Mouse (Mus musculus): Measurements from ENCODE around the gene Cnn1. TPM values are rescaled to one million over a fixed set of nuclear protein-coding genes. Genes with fewer than 3 reads are reported as not detected.
"Not testable (repeated sequence)": the region's sequence is repeated elsewhere in the genome, so short reads cannot be mapped to it uniquely, and the experiment has no call there.

Gene Cnn1
- polyA plus RNA-seq, 1 experiment from 2014 or later = 0.96 TPM

DNA sequence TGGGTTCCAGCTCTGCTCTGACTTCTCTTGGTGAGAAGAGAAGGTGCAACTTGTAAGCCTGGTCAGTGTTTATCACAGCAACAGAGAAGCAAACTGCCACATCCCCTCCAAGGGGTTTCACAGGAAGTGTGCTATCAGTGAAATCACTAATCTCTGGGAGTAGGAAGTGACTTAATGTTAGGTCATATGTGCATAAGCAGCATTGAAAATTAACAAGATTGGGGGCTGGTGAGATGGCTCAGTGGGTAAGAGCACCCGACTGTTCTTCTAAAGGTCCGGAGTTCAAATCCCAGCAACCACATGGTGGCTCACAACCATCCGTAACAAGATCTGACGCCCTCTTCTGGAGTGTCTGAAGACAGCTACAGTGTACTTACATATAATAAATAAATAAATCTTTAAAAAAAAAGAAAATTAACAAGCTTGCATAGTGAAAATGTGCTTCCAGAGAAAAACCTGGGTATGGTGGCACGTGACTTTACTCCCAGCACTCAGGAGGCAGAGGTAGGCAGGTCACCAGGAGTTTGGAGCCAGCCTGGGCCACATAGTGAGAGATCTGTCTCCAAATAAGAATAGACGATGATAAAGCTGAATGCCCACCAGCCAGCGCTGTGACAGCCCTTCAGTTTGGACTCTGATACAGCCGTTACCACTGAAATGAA, 45.4 kb downstream of the Cnn1 start:
- H3K4me2 ChIP-seq = no peak overlapping the region
- WGBS (ENCODE audit: insufficient replicate concordance) = 52% methylated on average over 8 of the region's 8 CpGs
- H3K9ac ChIP-seq = no peak overlapping the region
- H3K9me3 ChIP-seq (replicated peaks) = no peaks in the 10 kb centered on the region
- no peaks in the 10 kb centered on the region for H3K36me3 ChIP-seq (replicated peaks)
- no peak overlapping the region for H3K4me3 ChIP-seq (replicated peaks)
- H3K27me3 ChIP-seq = 0 out of 2 replicates have a peak, but pooled peaks cover 3% of the 10 kb centered on the region
- H3K27ac ChIP-seq (replicated peaks) = no peak overlapping the region
- peaks cover 6% of the 10 kb centered on the region for H3K4me1 ChIP-seq (replicated peaks)
- no peak for ATAC-seq (ENCODE audit: insufficient read depth)

DNA sequence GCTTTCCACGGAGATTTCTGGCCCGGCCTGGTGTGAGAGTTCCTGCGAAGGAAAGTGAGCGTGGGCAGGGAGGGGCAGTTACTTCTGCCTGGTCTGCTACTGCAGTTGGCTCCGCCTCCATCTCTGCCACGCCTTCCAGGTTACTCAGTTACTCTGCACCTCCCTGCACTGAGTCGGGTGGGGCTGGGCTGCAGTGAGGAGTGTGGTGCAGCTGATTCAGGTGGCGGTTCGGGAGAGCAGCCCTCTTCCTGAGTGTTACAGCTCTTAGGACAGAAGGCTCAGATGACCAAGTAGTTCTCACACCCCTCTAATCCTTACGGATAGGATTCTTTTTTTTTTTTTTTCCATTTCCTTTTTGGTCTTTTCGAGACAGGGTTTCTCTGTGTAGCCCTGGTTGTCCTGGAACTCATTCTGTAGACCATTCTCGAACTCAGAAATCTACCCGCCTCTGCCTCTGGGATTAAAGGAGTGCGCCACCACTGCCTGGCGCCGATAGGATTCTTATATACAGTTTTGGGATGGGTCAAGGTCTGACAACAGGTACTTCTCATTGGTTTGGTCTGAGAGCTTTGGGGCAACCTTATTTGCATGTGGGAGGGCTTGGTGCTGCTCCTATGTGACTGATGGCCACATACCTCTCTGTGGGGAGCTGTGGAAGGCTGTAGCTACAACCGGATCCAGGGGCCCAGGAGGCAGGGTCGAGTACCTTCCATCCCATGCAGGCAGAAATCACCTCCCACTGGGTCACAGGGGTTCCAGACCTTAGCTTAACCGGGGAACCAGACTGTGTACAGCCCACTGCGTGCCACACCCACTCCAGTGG, 50.6 kb downstream of the Cnn1 start:
- 0 out of 2 replicates have a peak overlapping the region, but pooled peaks have one; percentile 6 for H3K4me2 ChIP-seq
- no peaks in the 10 kb centered on the region for H3K9me3 ChIP-seq (replicated peaks)
- H3K27me3 ChIP-seq = 0 out of 2 replicates have a peak, but pooled peaks cover 3% of the 10 kb centered on the region
- H3K4me3 ChIP-seq (replicated peaks) = no peak overlapping the region
- no peak overlapping the region for H3K9ac ChIP-seq
- peak overlapping the region; percentile 29; the same call in 1 of the 2 replicates for H3K27ac ChIP-seq (replicated peaks)
- H3K36me3 ChIP-seq (replicated peaks) = no peaks in the 10 kb centered on the region
- WGBS (ENCODE audit: insufficient replicate concordance) = 52% methylated on average over 20 of the region's 20 CpGs
- peak; percentile 81 for ATAC-seq (ENCODE audit: insufficient read depth)
- H3K4me1 ChIP-seq (replicated peaks) = peaks cover 15% of the 10 kb centered on the region

DNA sequence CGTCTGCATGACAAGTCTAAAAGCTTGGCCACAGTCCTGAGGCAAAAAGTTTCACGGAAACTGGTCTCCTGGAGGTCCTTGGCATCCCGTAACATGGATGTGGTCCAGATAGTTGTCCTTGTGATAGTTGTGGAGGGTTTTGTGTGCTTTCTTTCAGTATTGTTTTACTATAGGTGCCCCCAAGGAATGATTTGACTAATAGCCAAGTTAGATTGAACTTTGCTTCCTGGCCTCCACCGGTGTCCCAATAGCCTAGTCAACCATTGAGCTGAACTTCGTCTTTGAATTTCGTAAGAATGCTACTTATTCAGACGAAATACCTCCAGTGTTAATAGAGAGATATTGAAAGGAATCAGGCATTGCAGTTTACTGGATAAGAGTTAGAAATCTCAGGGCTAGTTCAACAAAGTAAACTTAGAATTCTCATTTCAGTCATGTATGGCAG, 51.3 kb downstream of the Cnn1 start:
- H3K4me1 ChIP-seq (replicated peaks) = peaks cover 17% of the 10 kb centered on the region
- not testable (repeated sequence) for H3K36me3 ChIP-seq (replicated peaks); H3K27me3 ChIP-seq; H3K4me2 ChIP-seq; H3K9ac ChIP-seq; H3K9me3 ChIP-seq (replicated peaks); H3K4me3 ChIP-seq (replicated peaks)
- WGBS (ENCODE audit: insufficient replicate concordance) = 62% methylated on average over 7 of the region's 7 CpGs
- H3K27ac ChIP-seq (replicated peaks) = peak overlapping the region; percentile 29; the same call in 1 of the 2 replicates
- ATAC-seq (ENCODE audit: insufficient read depth) = peak; percentile 26; the same call in 1 of the 2 replicates

DNA sequence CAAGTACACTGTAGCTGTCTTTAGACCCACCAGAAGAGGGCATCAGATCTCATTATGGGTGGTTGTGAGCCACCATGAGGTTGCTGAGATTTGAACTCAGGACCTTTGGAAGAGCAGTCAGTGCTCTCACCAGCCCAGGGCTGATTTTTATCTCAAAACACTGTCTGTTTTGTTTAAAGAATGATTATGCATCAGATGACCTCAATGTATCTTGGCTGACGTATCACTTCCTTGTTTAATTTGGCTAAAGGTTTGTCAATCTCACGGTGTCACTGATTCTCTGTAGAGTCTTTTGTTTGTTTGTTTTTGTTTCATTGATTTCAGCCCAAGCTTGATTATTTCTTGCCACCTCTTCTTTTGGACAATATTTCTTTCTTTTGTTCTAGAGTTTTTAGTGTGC, 51.9 kb downstream of the Cnn1 start:
- H3K4me3 ChIP-seq (replicated peaks) = no peak overlapping the region
- no peak overlapping the region for H3K27ac ChIP-seq (replicated peaks)
- no peak for ATAC-seq (ENCODE audit: insufficient read depth)
- H3K27me3 ChIP-seq = 0 out of 2 replicates have a peak, but pooled peaks cover under 1% of the 10 kb centered on the region
- H3K9me3 ChIP-seq (replicated peaks) = no peaks in the 10 kb centered on the region
- H3K4me1 ChIP-seq (replicated peaks) = peaks cover 23% of the 10 kb centered on the region
- no peak overlapping the region for H3K9ac ChIP-seq
- H3K36me3 ChIP-seq (replicated peaks) = no peaks in the 10 kb centered on the region
- 57% methylated on average over 2 of the region's 2 CpGs for WGBS (ENCODE audit: insufficient replicate concordance)
- no peak overlapping the region for H3K4me2 ChIP-seq

DNA sequence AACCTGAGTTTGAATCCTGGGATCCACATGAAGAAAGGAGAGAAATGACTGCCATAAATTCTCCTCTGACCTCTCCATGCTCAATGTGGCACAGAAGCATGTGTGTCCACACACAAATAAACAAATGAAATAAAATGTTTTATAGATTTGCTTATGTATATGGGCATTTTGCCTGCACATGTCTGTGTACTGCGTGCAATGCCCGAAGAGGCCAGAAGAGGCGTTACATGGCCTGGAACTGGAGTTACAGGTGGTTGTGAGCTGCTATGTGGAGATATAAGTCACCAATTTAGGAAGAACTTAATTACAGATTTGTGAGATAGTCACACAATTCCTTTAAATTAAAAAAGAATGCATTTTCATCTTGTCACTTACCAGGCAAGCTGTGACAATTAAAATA, 54.8 kb downstream of the Cnn1 start:
- peaks cover 39% of the 10 kb centered on the region for H3K4me1 ChIP-seq (replicated peaks)
- H3K9ac ChIP-seq = no peak overlapping the region
- no peak overlapping the region for H3K4me3 ChIP-seq (replicated peaks)
- H3K36me3 ChIP-seq (replicated peaks) = 0 out of 2 replicates have a peak, but pooled peaks cover 4% of the 10 kb centered on the region
- WGBS (ENCODE audit: insufficient replicate concordance) = 85% methylated on average over 3 of the region's 3 CpGs
- no peak overlapping the region for H3K4me2 ChIP-seq
- H3K9me3 ChIP-seq (replicated peaks) = no peaks in the 10 kb centered on the region
- H3K27me3 ChIP-seq = no peaks in the 10 kb centered on the region
- no peak overlapping the region for H3K27ac ChIP-seq (replicated peaks)
- no peak for ATAC-seq (ENCODE audit: insufficient read depth)

DNA sequence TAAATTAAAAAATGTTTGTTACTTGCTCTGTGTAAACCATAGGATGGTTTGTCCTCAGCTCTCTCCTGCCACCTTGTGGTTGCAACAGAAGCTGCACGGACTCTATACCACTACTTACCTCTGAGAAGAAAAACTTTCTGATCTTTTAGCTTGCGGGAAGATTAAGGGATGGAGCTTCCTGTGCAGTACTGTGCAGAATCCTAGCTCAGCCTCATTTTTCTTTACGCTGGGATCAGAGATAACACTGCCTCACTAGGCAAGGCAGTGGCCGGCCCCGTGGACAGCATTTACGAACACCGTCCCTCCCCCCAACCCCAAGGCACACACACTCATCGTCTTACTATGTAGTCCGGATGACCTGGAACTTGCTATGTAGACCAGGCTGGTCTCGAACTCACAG, 56.6 kb downstream of the Cnn1 start:
- Histone ChIP-seq H3K9me3 (replicated peaks) (no peaks in the 10 kb centered on the region), H3K4me3 (replicated peaks) (peak overlapping the region; percentile 82), H3K9ac (peak overlapping the region; percentile 7; the same call in 1 of the 2 replicates), H3K4me2 (peak overlapping the region; percentile 94), H3K27me3 (no peaks in the 10 kb centered on the region), H3K27ac (replicated peaks) (no peak overlapping the region), H3K4me1 (replicated peaks) (peaks cover 24% of the 10 kb centered on the region), H3K36me3 (replicated peaks) (0 out of 2 replicates have a peak, but pooled peaks cover 4% of the 10 kb centered on the region)
- 9% methylated on average over 10 of the region's 10 CpGs for WGBS (ENCODE audit: insufficient replicate concordance)
- no peak for ATAC-seq (ENCODE audit: insufficient read depth)

DNA sequence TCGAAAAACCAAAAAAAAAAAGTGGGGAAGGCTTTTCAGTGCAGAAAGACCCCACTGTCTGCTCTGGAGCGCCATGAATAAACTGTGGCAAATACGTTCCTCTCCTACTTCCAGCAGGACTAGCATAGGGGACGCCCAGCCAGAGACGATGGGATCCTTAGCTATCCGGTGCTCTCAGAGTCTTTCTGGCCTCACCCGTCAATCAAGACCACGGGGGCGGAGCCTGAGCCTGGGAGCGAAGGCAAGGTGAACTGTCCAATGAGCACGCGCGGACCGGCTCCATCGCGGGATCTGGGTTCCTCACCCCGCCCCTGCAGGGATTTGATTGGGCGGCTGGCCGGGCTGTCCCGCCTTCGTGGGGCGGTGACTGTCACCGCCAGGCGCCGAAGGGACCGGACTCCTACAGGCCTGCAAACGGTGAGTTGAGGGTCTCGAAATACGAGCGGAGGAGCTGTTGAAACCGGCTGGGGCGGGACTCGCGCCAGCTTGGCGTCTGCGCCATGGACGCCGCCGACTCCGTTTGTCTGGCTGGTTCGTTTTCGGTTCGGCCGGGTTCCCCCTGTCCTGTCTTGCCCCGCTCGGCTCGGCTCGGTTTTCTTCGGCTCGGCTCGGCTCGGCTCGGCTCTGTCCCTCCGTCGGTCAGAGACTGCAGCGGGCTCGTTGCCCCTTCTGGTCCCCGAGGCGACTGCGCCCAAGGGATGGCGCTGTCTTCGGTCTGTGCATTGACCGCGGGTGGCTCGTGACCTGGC, 57.7 kb downstream of the Cnn1 start, which contains the start of gene Pigyl:
TSS of gene Pigyl (plus strand) at position 350 of the 749 bp plus-strand sequence.
- Histone ChIP-seq H3K4me1 (replicated peaks) (peaks cover 24% of the 10 kb centered on the region), H3K9ac (peak within 1 kb of the TSS; percentile 88), H3K9me3 (replicated peaks) (no peaks in the 10 kb centered on the region), H3K4me2 (peak within 1 kb of the TSS; percentile 94), H3K27ac (replicated peaks) (peak within 1 kb of the TSS; percentile 78), H3K4me3 (replicated peaks) (peak within 1 kb of the TSS; percentile 82), H3K36me3 (replicated peaks) (0 out of 2 replicates have a peak, but pooled peaks cover 4% of the 10 kb centered on the region), H3K27me3 (no peaks in the 10 kb centered on the region)
- peak; percentile 99 for ATAC-seq (ENCODE audit: insufficient read depth)
- under 1% methylated on average over 65 of the region's 65 CpGs for WGBS (ENCODE audit: insufficient replicate concordance)

DNA sequence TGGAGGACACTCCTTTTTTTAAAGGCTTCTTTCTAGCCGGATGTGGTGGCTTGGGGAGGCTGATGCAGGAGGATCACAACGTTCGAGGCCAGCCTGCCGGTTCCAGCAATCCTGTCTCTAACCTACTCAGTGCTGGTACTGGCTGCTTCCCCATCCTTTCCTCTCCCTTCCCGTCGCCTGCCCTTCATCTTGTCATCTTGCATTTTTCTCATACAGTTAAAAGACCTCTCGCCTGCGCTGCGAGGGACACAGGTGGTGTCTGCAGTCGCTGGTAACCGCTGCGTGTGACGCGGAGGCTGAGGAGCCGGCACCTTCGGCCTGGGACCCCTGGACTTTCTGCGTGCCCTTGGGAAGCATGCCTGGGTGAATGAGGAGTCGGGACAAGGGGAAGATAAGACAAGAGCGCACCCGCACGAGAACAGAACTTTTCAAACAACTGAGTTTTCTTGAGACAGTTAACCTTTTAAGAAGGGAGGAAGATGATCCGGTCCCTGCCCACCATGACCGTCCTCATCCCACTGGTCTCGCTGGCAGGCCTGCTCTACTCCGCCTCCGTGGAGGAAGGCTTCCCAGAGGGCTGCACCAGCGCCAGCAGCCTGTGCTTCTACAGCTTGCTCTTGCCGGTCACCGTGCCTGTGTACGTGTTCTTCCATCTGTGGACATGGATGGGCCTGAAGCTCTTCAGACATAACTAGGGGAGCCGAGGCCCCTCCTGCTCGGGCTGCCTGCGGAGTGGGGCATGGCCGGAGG, 58.7 kb downstream of the Cnn1 start:
- 66% methylated on average over 34 of the region's 34 CpGs for WGBS (ENCODE audit: insufficient replicate concordance)
- Histone ChIP-seq H3K27me3 (no peaks in the 10 kb centered on the region), H3K4me2 (peak overlapping the region; percentile 94), H3K4me3 (replicated peaks) (peak overlapping the region; percentile 82), H3K36me3 (replicated peaks) (0 out of 2 replicates have a peak, but pooled peaks cover 4% of the 10 kb centered on the region), H3K9me3 (replicated peaks) (no peaks in the 10 kb centered on the region), H3K27ac (replicated peaks) (0 out of 2 replicates have a peak overlapping the region, but pooled peaks have one; percentile 14), H3K4me1 (replicated peaks) (peaks cover 24% of the 10 kb centered on the region), H3K9ac (peak overlapping the region; percentile 88)
- no peak for ATAC-seq (ENCODE audit: insufficient read depth)
